Mouse (Mus musculus) right cerebral cortex, postnatal 14 days (tissue): ENCODE measurements around the gene Nsd1.
A peak's percentile ranks its signal among the peaks of the same experiment; 100 is the strongest.
"Not testable (repeated sequence)": the region's sequence is repeated elsewhere in the genome, so short reads cannot be mapped to it uniquely, and the experiment has no call there.

Experiments used
- DNase-seq: peaks from one replicate; pipeline ENCODE4 v3.0.0; 2022

The Nsd1 gene

GRCm38 (mm10) chr13:55209649-55210192, at the start of gene Nsd1:
Nsd1 (plus strand) TSS chr13:55209782.
- DNase-seq: no peak

DNA sequence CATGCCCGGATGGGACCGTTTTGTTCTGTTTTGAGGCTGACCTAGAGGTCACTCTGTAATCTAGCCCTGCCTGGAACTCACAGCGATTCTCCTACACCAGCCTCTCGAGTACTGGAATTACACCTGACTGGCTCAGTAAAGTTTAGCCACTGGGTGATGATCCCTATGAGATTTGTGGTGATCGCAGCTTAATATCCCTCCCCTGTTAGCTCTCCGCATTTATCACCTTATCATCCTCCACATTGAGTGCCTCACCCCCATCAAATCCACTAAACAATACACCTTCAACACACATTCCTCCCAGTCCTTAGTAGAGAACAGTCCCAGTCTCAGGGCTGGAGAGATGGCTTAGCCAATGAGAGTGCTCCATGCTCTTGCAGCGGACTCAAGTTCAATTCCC, 47.2 kb upstream of the Nsd1 start:
- no peak for DNase-seq

- no peak for DNase-seq
Observed at GRCm38 (mm10) chr13:55163553-55163952, 46.0 kb upstream of the Nsd1 start.

- DNase-seq: no peak
Observed at GRCm38 (mm10) chr13:55165831-55166339, 43.7 kb upstream of the Nsd1 start.

- DNase-seq: no peak
Observed at GRCm38 (mm10) chr13:55166806-55167725, 42.5 kb upstream of the Nsd1 start.

- DNase-seq: no peak
Observed at GRCm38 (mm10) chr13:55167798-55168197, 41.8 kb upstream of the Nsd1 start.

DNA sequence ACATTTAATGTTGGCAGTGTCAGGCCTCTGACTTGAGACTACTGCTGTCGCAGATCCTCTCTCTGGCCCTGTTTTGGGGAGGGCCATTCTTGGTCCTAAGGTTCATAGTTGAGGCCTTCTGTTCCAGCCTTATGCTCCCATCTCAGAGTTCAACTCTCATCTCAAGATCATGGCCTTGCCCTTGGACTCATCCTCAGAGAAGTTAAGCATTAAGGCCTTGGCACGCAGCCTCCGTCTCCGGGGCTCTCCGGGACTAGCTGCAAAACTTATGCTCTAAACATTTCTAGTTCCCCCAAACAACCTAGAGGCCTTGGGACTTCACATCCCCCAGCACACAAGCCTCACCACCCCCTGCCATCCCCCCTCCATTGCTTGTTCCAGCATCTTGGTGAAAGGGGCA, 41.3 kb upstream of the Nsd1 start:
- no peak for DNase-seq

- DNase-seq: peak; percentile 24
Observed at GRCm38 (mm10) chr13:55168958-55169369, 40.6 kb upstream of the Nsd1 start.

DNA sequence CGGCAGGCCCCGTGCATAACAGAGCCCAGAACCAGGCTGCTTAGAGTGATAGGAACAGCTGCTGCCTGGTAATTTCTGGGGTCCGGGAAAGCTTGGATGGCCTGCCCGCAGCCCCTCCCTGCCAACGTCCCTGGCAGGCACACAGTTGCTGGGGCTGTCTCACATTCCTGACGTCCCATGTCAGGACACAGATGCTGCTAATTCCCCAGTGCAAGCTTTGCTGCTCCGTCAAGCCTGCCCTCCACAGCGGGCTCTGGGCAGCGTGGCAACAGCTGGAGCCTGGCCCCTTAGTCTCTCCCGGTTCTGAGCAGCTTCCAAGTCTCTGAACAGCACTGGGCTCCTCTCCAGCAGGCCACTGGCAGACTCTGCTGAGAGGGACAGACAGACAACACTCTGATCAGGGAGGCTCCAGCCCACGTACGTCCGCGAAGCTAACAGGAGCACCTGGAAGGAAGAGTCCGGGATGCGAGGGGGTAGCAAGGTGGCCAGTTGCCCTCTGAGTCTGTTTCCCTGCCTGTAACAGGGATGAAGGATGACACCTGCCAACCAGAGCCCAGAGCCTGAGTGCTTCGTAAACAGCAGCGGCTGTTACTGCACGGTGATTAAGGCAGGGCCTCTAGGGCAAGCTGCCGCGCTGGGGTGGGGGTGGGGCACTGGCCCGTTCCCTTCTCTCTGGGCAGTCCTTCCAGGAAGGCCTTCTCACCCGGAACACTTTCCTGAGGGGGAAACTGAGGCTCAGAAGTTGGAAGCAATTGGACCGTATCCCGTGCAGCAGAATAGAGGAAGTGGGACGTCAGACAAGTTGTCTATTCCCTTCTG, 37.9 kb upstream of the Nsd1 start:
- peak; percentile 50 for DNase-seq

DNA sequence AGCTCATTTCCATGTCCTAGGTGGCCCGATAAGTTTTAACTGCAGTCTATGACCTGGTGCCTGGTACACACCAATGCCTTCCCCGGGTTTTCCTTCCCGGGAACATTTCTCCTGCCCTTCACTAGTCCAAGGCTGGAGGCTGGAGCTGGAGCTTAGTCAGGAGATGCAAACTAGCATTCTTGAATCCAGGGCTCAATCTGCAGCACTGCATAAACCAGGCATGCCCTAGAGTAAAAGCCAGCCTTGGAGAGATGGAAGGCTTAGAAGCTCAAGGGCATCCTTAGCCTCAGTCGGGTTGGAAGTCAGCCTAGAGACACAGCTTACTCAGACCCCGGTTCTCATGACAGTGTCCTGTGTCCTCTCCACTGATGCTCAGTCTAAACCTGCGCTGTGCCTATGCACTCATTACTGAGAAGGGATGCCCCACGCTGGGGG, 37.2 kb upstream of the Nsd1 start:
- DNase-seq: no peak

DNA sequence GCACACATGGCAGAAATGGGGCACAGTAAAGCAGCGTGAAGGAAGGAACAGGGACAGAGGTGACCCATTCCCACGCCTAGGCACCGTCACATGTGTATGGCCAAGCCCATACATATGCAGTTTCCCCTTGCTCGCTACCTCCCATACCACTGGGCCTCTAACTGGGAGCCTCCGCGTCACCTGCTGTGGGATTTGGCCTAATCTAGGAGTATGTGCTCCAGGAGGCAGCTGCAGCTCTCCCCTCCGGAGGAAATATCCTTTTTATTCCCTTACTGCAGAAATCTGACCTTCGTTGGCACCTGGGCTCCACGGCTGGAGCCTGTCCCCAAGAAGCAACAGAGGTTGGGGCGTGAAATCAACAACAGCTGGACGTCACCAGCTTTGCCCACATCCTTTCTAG, 35.2 kb upstream of the Nsd1 start:
- DNase-seq: no peak

DNA sequence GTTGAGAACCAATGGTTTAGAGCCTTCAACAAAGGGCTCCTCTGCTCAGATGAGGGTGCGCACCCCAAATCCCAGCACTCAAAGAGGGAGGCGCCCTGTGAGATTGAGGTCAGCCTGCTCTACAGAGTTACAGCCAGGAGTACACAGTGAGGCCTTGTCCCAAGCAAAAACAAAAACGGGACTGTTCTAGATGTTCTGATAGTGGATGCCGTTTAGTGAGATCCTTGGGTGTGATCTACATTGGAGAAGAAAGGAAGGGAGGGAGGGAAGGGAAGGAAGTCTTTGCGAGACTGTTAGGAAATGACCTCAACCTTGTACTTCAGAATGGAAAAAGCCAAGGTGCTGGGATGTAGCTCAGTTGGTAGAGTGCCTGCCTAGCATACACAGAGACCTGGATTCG, 33.3 kb upstream of the Nsd1 start:
- no peak for DNase-seq

GRCm38 (mm10) chr13:55177903-55178496, 31.6 kb upstream of the Nsd1 start:
- DNase-seq: no peak

- DNase-seq: peak; percentile 55
Observed at GRCm38 (mm10) chr13:55178556-55178955, 31.0 kb upstream of the Nsd1 start.

DNA sequence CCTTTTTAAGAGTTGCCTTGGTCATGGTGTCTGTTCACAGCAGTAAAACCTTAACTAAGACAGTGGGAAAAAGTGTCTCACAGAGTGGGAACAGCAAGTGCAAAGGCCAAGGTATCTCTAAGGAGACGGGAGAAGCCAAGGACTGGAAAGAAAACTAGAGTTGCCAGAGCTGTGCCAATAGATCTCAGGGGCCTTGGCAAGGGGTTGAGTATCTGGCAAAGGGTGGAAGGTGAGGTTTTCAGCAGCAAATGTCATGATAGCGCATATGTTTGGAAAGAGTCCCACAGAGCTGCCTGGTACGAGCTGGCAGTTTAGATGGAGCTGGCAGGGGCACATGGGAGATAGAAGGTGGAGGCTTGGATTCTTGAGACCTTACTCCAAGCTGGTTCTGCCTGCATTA, 30.0 kb upstream of the Nsd1 start:
- DNase-seq: no peak

GRCm38 (mm10) chr13:55181786-55182172, 27.8 kb upstream of the Nsd1 start:
- no peak for DNase-seq

GRCm38 (mm10) chr13:55182173-55182894, 27.2 kb upstream of the Nsd1 start:
- DNase-seq: peak; percentile 57

- no peak for DNase-seq
Observed at GRCm38 (mm10) chr13:55183382-55183781, 26.2 kb upstream of the Nsd1 start.

DNA sequence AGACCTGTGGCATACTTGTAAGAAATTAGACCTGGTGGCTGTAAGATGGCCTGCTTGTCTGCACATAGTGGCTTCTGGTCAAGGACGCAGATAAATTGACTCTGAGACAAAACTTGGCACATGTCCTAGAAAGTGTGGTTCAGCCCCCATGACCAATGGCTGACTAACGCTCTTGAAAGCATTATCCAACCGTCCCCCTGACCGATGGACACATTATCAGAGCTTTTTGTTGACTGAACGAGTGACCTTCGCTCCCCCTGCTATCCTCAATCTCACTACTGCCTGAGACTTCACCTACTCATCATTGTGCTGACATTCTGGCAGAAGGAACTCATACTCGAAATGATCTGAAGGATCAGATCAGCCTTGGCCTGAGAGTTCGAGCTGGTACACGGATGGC, 22.5 kb upstream of the Nsd1 start:
- not testable (repeated sequence) for DNase-seq

GRCm38 (mm10) chr13:55189531-55190107, 20.0 kb upstream of the Nsd1 start:
- no peak for DNase-seq

- peak; percentile 92 for DNase-seq
Observed at GRCm38 (mm10) chr13:55190121-55190868, 19.3 kb upstream of the Nsd1 start.
